Mouse (Mus musculus) MEL (cell line): ENCODE results near the gene Sat2.

Source experiments
- CTCF ChIP-seq, 3 experiments: IDR thresholded peaks in 2 of 3; conservative IDR thresholded peaks in 1 of 3; 2 replicates each; pipeline ENCODE4 v1.5.1; 2011 to 2012; ENCODE audit warnings: low read length in 3 of 3, low read depth in 2 of 3, mild to moderate bottlenecking in 2 of 3, improper control_type of control experiment in 1 of 3, inconsistent platforms in 1 of 3, mixed read lengths in 1 of 3, moderate library complexity in 1 of 3; ENCODE audit not compliant: control insufficient read depth in 1 of 3, insufficient read depth in 1 of 3, poor library complexity in 1 of 3, severe bottlenecking in 1 of 3
- E2F4 ChIP-seq: IDR thresholded peaks from 2 replicates; pipeline ENCODE4 v1.6.1; 2011; ENCODE audit warnings: low read depth, low read length, improper control_type of control experiment, borderline replicate concordance
- ELF1 ChIP-seq: IDR thresholded peaks from 2 replicates; pipeline ENCODE4 v1.6.1; 2014; ENCODE audit warnings: low read depth, mild to moderate bottlenecking, inconsistent platforms, low read length, improper control_type of control experiment, moderate library complexity
- EP300 ChIP-seq, 2 experiments: IDR thresholded peaks; 2 replicates each; pipeline ENCODE4 v1.6.1; 2011; ENCODE audit warnings: improper control_type of control experiment in 2 of 2, low read length in 2 of 2, low read depth in 1 of 2, mild to moderate bottlenecking in 1 of 2
- HCFC1 ChIP-seq: IDR thresholded peaks from 2 replicates; pipeline ENCODE4 v1.6.1; 2012; ENCODE audit warnings: low read depth, mild to moderate bottlenecking, inconsistent platforms, low read length, improper control_type of control experiment, moderate library complexity
- JUND ChIP-seq: IDR thresholded peaks from 2 replicates; pipeline ENCODE4 v1.6.1; 2011; ENCODE audit warnings: low read depth, mild to moderate bottlenecking, improper control_type of control experiment, low read length
- KAT2A ChIP-seq: conservative IDR thresholded peaks from 2 replicates; pipeline ENCODE4 v1.6.1; 2012; ENCODE audit warnings: low read depth, low read length, improper control_type of control experiment, inconsistent platforms
- MAX ChIP-seq: IDR thresholded peaks from 2 replicates; pipeline ENCODE4 v1.6.1; 2011; ENCODE audit warnings: low read length, improper control_type of control experiment
- NELFE ChIP-seq: IDR thresholded peaks from 2 replicates; pipeline ENCODE4 v1.6.1; 2011; ENCODE audit warnings: low read depth, low read length, improper control_type of control experiment
- POLR2A ChIP-seq, 2 experiments: IDR thresholded peaks; 2 replicates each; pipeline ENCODE4 v1.6.1; 2011 to 2012; ENCODE audit warnings: low read length in 2 of 2, mild to moderate bottlenecking in 2 of 2, control low read depth in 1 of 2, improper control_type of control experiment in 1 of 2, low read depth in 1 of 2, moderate library complexity in 1 of 2; ENCODE audit not compliant: control insufficient read depth in 1 of 2, insufficient read depth in 1 of 2, poor library complexity in 1 of 2
- RAD21 ChIP-seq: IDR thresholded peaks from 2 replicates; pipeline ENCODE4 v1.6.1; 2011; ENCODE audit warnings: mild to moderate bottlenecking, low read depth, low read length, improper control_type of control experiment
- RCOR1 ChIP-seq: IDR thresholded peaks from 2 replicates; pipeline ENCODE4 v1.6.1; 2012; ENCODE audit warnings: low read depth, mild to moderate bottlenecking, inconsistent platforms, low read length, improper control_type of control experiment
- UBTF ChIP-seq: IDR thresholded peaks from 2 replicates; pipeline ENCODE4 v1.6.1; 2012; ENCODE audit warnings: low read depth, mild to moderate bottlenecking, inconsistent platforms, low read length, improper control_type of control experiment, moderate library complexity, borderline replicate concordance; ENCODE audit not compliant: insufficient read depth
- ZMIZ1 ChIP-seq: IDR thresholded peaks from 2 replicates; pipeline ENCODE4 v1.6.1; 2012; ENCODE audit warnings: low read depth, mild to moderate bottlenecking, inconsistent platforms, low read length, improper control_type of control experiment, moderate library complexity

GRCm38 (mm10) chr11:69645860-69646259 lies 24.0 kb downstream of the Sat2 start:
- TF ChIP-seq MAX (no peak), RCOR1 (no peak), KAT2A (no peak), HCFC1 (no peak), UBTF (no peak), E2F4 (no peak), ZMIZ1 (no peak), EP300 (IDR thresholded peaks at IDR 0.05; ENCODE audit: low read depth in 1 of 2, low read length in 2 of 2) (no peak), JUND (no peak), NELFE (no peak), ELF1 (no peak), RAD21 (no peak), CTCF (IDR thresholded peaks at IDR 0.05 in 2 of 3, conservative IDR thresholded peaks at IDR 0.05 in 1 of 3; ENCODE audit: control insufficient read depth in 1 of 3, insufficient read depth in 1 of 3, low read depth in 2 of 3, low read length in 3 of 3, poor library complexity in 1 of 3, severe bottlenecking in 1 of 3) (no peak), POLR2A (IDR thresholded peaks at IDR 0.05; ENCODE audit: control insufficient read depth in 1 of 2, insufficient read depth in 1 of 2, low read depth in 1 of 2, low read length in 2 of 2, poor library complexity in 1 of 2) (no peak)
